Mouse (Mus musculus) lung, embryonic 14.5 days (tissue): ENCODE measurements at regions not wholly inside any gene's neighbourhood (a gene's known extent, or its start where the extent isn't known, plus 50 kb on each side); places are given as distances from the start of the nearest gene placed in this dataset.

Experiments used
- ATAC-seq: fragments of 200-750 bp; cut with Nextera tagmentation; 2 replicates; pipeline ENCODE4 v1.8.0; 2017; ENCODE audit warnings: mild to moderate bottlenecking, moderate TSS enrichment, moderate library complexity; ENCODE audit not compliant: insufficient read depth
- DNase-seq: peaks from one replicate; pipeline ENCODE4 v3.0.0-alpha.2; 2015
- H3K27ac ChIP-seq: fragments of 300-500 bp; sonication (generic); 2 replicates; pipeline ENCODE4 v1.5.1; 2014; ENCODE audit warnings: low read depth, mild to moderate bottlenecking, moderate library complexity
- H3K27me3 ChIP-seq: fragments of 300-500 bp; sonication (generic); 2 replicates; pipeline ENCODE4 v1.6.1; 2014; ENCODE audit warnings: low read length, control low read depth; ENCODE audit not compliant: insufficient read depth
- H3K36me3 ChIP-seq: fragments of 300-500 bp; sonication (generic); 2 replicates; pipeline ENCODE4 v1.6.1; 2014; ENCODE audit warnings: control low read depth; ENCODE audit not compliant: insufficient read depth
- H3K4me1 ChIP-seq: fragments of 300-500 bp; sonication (generic); 2 replicates; pipeline ENCODE4 v1.6.1; 2014; ENCODE audit warnings: antibody characterized with exemption, control low read depth; ENCODE audit not compliant: insufficient read depth
- H3K4me2 ChIP-seq: fragments of 300-500 bp; sonication (generic); 2 replicates; pipeline ENCODE4 v1.6.1; 2014; ENCODE audit warnings: mild to moderate bottlenecking
- H3K4me3 ChIP-seq: fragments of 300-500 bp; sonication (generic); 2 replicates; pipeline ENCODE4 v1.5.1; 2014; ENCODE audit warnings: low read depth, low read length
- H3K9ac ChIP-seq: fragments of 300-500 bp; sonication (generic); 2 replicates; pipeline ENCODE4 v1.6.1; 2014
- H3K9me3 ChIP-seq: fragments of 300-500 bp; sonication (generic); 2 replicates; pipeline ENCODE4 v1.6.1; 2016; ENCODE audit warnings: low read depth, low read length, control low read depth
- CTCF ChIP-seq: IDR thresholded peaks from 2 replicates; pipeline ENCODE4 v1.5.1; 2016; ENCODE audit warnings: antibody characterized with exemption, low read depth
- WGBS: fragments of 180-500 bp; shearing (Covaris S2); extraction: QIAGEN DNeasy Blood & Tissue Kit; methylation state at CpG from one replicate; pipeline ENCODE4 v1.1.7; 2014; 5-methylcytosine and 5-hydroxymethylcytosine counted together

GRCm38 (mm10) chr3:66687126-66687525 is 294.1 kb upstream of the Rsrc1 start:
- H3K27ac ChIP-seq: no peak overlapping the region
- no peaks in the 10 kb centered on the region for H3K4me1 ChIP-seq
- no peak overlapping the region for H3K4me2 ChIP-seq
- H3K4me3 ChIP-seq: no peak overlapping the region
- H3K9me3 ChIP-seq: no peaks in the 10 kb centered on the region; the same call in 1 of the 2 replicates
- H3K36me3 ChIP-seq: no peaks in the 10 kb centered on the region
- no peak for TF ChIP-seq CTCF
- H3K9ac ChIP-seq: no peak overlapping the region
- no peak for ATAC-seq
- no peaks in the 10 kb centered on the region for H3K27me3 ChIP-seq
- 64% methylated on average over 1 of the region's 1 CpGs for WGBS
- DNase-seq: no peak

- no peak overlapping the region for H3K9ac ChIP-seq
- H3K27ac ChIP-seq: no peak overlapping the region
- H3K4me3 ChIP-seq: no peak overlapping the region
- TF ChIP-seq CTCF: no peak
- H3K4me2 ChIP-seq: no peak overlapping the region
- H3K4me1 ChIP-seq: no peaks in the 10 kb centered on the region
- WGBS: 68% methylated on average over 10 of the region's 10 CpGs
- no peaks in the 10 kb centered on the region for H3K27me3 ChIP-seq
- ATAC-seq (0 out of 2 replicates have a peak, but pooled peaks have one; percentile 38), DNase-seq (peak; percentile 68)
- no peaks in the 10 kb centered on the region; the same call in 1 of the 2 replicates for H3K9me3 ChIP-seq
- H3K36me3 ChIP-seq: no peaks in the 10 kb centered on the region
Measured at GRCm38 (mm10) chr3:66690906-66691522, 290.2 kb upstream of the Rsrc1 start.

GRCm38 (mm10) chr3:66695125-66695524 is 286.1 kb upstream of the Rsrc1 start:
- no peak for TF ChIP-seq CTCF
- no peak overlapping the region for H3K27ac ChIP-seq
- no peaks in the 10 kb centered on the region for H3K36me3 ChIP-seq
- H3K4me1 ChIP-seq: no peaks in the 10 kb centered on the region
- no peak overlapping the region for H3K4me2 ChIP-seq
- no peak overlapping the region for H3K9ac ChIP-seq
- ATAC-seq (no peak), DNase-seq (no peak)
- no peaks in the 10 kb centered on the region for H3K9me3 ChIP-seq
- 89% methylated on average over 2 of the region's 2 CpGs for WGBS
- H3K4me3 ChIP-seq: no peak overlapping the region
- no peaks in the 10 kb centered on the region for H3K27me3 ChIP-seq

- H3K9me3 ChIP-seq: no peaks in the 10 kb centered on the region
- H3K4me2 ChIP-seq: no peak overlapping the region
- H3K4me1 ChIP-seq: no peaks in the 10 kb centered on the region
- H3K9ac ChIP-seq: no peak overlapping the region
- 93% methylated on average over 6 of the region's 6 CpGs for WGBS
- H3K4me3 ChIP-seq: no peak overlapping the region
- no peaks in the 10 kb centered on the region for H3K36me3 ChIP-seq
- no peak overlapping the region for H3K27ac ChIP-seq
- H3K27me3 ChIP-seq: no peaks in the 10 kb centered on the region
- ATAC-seq (no peak), DNase-seq (no peak)
- no peak for TF ChIP-seq CTCF
Measured at GRCm38 (mm10) chr3:66695661-66696253, 285.4 kb upstream of the Rsrc1 start.

GRCm38 (mm10) chr3:66698083-66698482 is 283.1 kb upstream of the Rsrc1 start:
- no peak overlapping the region for H3K9ac ChIP-seq
- H3K4me3 ChIP-seq: no peak overlapping the region
- no peaks in the 10 kb centered on the region for H3K4me1 ChIP-seq
- H3K9me3 ChIP-seq: no peaks in the 10 kb centered on the region
- H3K36me3 ChIP-seq: no peaks in the 10 kb centered on the region
- no peak overlapping the region for H3K4me2 ChIP-seq
- ATAC-seq (no peak), DNase-seq (no peak)
- H3K27me3 ChIP-seq: no peaks in the 10 kb centered on the region
- H3K27ac ChIP-seq: no peak overlapping the region
- TF ChIP-seq CTCF: no peak
- 70% methylated on average over 5 of the region's 5 CpGs for WGBS

- H3K4me1 ChIP-seq: no peaks in the 10 kb centered on the region
- ATAC-seq: no peak
- no peak overlapping the region for H3K27ac ChIP-seq
- DNase-seq: no peak
- H3K36me3 ChIP-seq: no peaks in the 10 kb centered on the region
- no peak overlapping the region for H3K4me2 ChIP-seq
- H3K9me3 ChIP-seq: no peaks in the 10 kb centered on the region
- H3K9ac ChIP-seq: no peak overlapping the region
- H3K27me3 ChIP-seq: no peaks in the 10 kb centered on the region
- TF ChIP-seq CTCF: no peak
- WGBS: 74% methylated on average over 4 of the region's 4 CpGs
- H3K4me3 ChIP-seq: no peak overlapping the region
Measured at GRCm38 (mm10) chr3:66705766-66706165, 275.4 kb upstream of the Rsrc1 start.

- Histone ChIP-seq H3K36me3 (no peaks in the 10 kb centered on the region), H3K4me3 (no peak overlapping the region), H3K9me3 (no peaks in the 10 kb centered on the region), H3K27ac (no peak overlapping the region), H3K9ac (no peak overlapping the region), H3K4me1 (peaks cover 3% of the 10 kb centered on the region; the same call in 1 of the 2 replicates), H3K4me2 (no peak overlapping the region), H3K27me3 (no peaks in the 10 kb centered on the region)
- no peak for DNase-seq
- 94% methylated on average over 1 of the region's 1 CpGs for WGBS
- no peak for TF ChIP-seq CTCF
- no peak for ATAC-seq
Measured at GRCm38 (mm10) chr3:66735468-66735867, 245.7 kb upstream of the Rsrc1 start.
